Mouse (Mus musculus): ENCODE results near the gene Poc1b. TPM values are rescaled to one million over a fixed set of nuclear protein-coding genes. Genes with fewer than 3 reads are reported as not detected.

Gene Poc1b
- polyA plus RNA-seq (2016; fragmentation: Nextera tagmentation; extraction: Ambion mirVana), result 35.0 and 36.0 TPM in 2 replicates

DNA sequence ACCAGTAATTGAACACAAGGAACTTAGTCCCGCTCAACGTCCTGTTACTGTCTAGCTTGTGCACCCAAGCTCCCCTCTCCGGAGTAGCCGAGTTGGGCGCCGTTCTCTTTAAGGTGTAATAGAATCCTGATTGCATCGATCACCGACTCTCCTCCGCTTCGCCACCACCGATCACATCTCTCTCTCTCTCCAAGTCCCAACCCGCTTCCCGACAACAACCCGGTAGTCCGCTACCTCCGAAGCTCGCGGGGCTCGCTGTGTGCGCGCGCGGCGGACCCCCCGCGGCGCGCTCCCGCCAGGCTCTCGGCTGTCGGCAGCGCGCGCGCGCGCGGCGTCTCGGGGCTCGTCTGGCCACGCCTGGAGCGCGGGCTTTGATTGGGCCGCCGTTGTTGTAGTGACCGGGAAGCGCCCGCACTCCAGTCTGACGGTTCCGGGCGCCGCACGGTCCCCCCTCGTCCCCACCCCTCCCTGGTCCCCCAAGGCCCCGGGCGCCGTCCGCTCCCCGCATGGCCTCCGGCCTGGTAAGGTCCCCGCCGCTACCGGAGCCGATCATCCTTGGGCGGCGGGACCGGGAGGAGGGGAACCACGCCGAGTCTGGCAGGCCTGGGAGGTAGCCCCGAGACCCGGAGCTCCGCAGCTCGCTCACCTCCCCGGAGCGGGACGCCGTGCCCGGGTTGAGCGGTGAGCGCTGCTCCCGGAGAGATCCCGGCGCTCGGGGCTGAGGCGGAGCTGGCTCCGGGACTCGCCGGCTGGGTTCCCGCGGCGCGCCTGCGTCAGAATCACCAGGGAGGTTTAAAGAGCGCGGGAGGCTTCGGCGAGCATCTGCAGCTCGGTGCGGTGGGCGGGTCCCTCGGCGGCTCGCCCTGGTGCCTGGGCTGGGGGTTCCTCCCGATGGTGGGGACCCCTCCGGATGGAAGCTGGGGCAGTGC is at the start of gene Poc1b:
TSS of gene Poc1b (plus strand) at position 334 of the 929 bp plus-strand sequence.
- peaks cover 31% of the 10 kb centered on the region for H3K4me1 ChIP-seq
- WGBS, result under 1% methylated on average over 104 of the region's 106 CpGs
- peak within 1 kb of the TSS; percentile 93 for H3K4me3 ChIP-seq
- peaks cover 6% of the 10 kb centered on the region for H3K9me3 ChIP-seq
- peak within 1 kb of the TSS; percentile 96 for H3K27ac ChIP-seq
- H3K27me3 ChIP-seq (ENCODE audit: poor library complexity, severe bottlenecking), result no peaks in the 10 kb centered on the region
- peaks cover 39% of the 10 kb centered on the region for H3K36me3 ChIP-seq (replicated peaks)
- peak; percentile 91 for DNase-seq (ENCODE audit: extremely low spot score, low spot score)

DNA sequence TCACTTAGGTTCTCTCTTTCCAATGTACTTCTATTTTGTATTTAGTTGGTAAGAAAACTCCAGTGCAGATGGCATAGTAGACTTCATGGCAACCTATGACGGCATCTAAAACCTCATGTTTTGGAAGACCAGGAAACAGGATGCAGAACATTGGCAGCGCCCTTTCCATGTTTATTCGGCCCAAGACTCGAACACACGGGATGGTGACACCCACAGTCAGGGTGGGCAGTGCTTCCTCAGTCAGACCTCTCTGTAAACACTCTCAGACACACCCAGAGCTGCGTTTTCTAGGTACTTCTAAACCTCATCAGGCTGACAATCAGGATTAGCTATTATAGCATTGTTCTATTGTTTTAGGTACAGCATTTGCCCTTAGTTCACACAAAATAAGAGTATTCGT is 46.2 kb upstream of the Poc1b start:
- no peaks in the 10 kb centered on the region for H3K4me1 ChIP-seq
- no peak for DNase-seq (ENCODE audit: extremely low spot score, low spot score)
- H3K27ac ChIP-seq, result no peak overlapping the region
- 88% methylated on average over 7 of the region's 7 CpGs for WGBS
- no peak overlapping the region for H3K4me3 ChIP-seq
- no peaks in the 10 kb centered on the region for H3K36me3 ChIP-seq (replicated peaks)
- no peaks in the 10 kb centered on the region for H3K9me3 ChIP-seq
- H3K27me3 ChIP-seq (ENCODE audit: poor library complexity, severe bottlenecking), result no peaks in the 10 kb centered on the region

GRCm38 (mm10) chr10:99061418-99061817 is 45.4 kb upstream of the Poc1b start:
- H3K36me3 ChIP-seq (replicated peaks), result no peaks in the 10 kb centered on the region
- H3K4me3 ChIP-seq, result no peak overlapping the region
- no peaks in the 10 kb centered on the region for H3K4me1 ChIP-seq
- H3K9me3 ChIP-seq, result no peaks in the 10 kb centered on the region
- H3K27ac ChIP-seq, result no peak overlapping the region
- WGBS, result 92% methylated on average over 10 of the region's 10 CpGs
- no peaks in the 10 kb centered on the region for H3K27me3 ChIP-seq (ENCODE audit: poor library complexity, severe bottlenecking)
- DNase-seq (ENCODE audit: extremely low spot score, low spot score), result no peak

GRCm38 (mm10) chr10:99062546-99062945 is 44.3 kb upstream of the Poc1b start:
- H3K4me1 ChIP-seq, result no peaks in the 10 kb centered on the region
- H3K27ac ChIP-seq, result no peak overlapping the region
- WGBS, result 92% methylated on average over 5 of the region's 5 CpGs
- no peaks in the 10 kb centered on the region for H3K27me3 ChIP-seq (ENCODE audit: poor library complexity, severe bottlenecking)
- no peaks in the 10 kb centered on the region for H3K36me3 ChIP-seq (replicated peaks)
- no peaks in the 10 kb centered on the region for H3K9me3 ChIP-seq
- no peak for DNase-seq (ENCODE audit: extremely low spot score, low spot score)
- H3K4me3 ChIP-seq, result no peak overlapping the region

- no peak overlapping the region for H3K4me3 ChIP-seq
- H3K4me1 ChIP-seq, result no peaks in the 10 kb centered on the region
- H3K27ac ChIP-seq, result no peak overlapping the region
- DNase-seq (ENCODE audit: extremely low spot score, low spot score), result no peak
- no peaks in the 10 kb centered on the region for H3K9me3 ChIP-seq
- no peaks in the 10 kb centered on the region for H3K36me3 ChIP-seq (replicated peaks)
- WGBS, result 83% methylated on average over 18 of the region's 18 CpGs
- H3K27me3 ChIP-seq (ENCODE audit: poor library complexity, severe bottlenecking), result no peaks in the 10 kb centered on the region
Measured at GRCm38 (mm10) chr10:99076113-99076895, 30.5 kb upstream of the Poc1b start.

DNA sequence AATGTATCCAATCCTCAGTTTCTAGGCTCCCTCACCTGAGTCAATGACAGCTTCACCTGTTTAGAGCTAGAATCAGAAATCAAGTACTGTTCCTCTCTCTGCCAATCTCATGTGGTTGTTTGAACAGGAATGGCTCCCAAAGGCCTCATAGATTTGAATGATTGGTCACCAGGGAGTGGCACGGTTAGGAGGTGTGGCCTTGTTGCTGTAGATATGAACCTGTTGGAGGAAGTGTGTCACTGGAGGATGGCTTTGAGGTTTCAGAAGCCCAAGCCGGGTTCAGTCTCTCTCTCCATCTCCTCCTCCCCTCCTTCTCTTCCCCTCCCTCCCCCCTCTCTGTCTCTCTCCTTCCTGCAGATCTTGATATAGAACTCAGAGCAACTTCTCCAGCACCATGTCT is 28.2 kb upstream of the Poc1b start:
- WGBS, result 85% methylated on average over 2 of the region's 2 CpGs

GRCm38 (mm10) chr10:99081569-99081990 is 25.3 kb upstream of the Poc1b start:
- 90% methylated on average over 10 of the region's 10 CpGs for WGBS
- H3K4me1 ChIP-seq, result 0 out of 2 replicates have a peak, but pooled peaks cover 5% of the 10 kb centered on the region
- no peaks in the 10 kb centered on the region for H3K9me3 ChIP-seq
- no peaks in the 10 kb centered on the region for H3K27me3 ChIP-seq (ENCODE audit: poor library complexity, severe bottlenecking)
- no peak overlapping the region for H3K4me3 ChIP-seq
- H3K36me3 ChIP-seq (replicated peaks), result no peaks in the 10 kb centered on the region
- H3K27ac ChIP-seq, result no peak overlapping the region
- no peak for DNase-seq (ENCODE audit: extremely low spot score, low spot score)

More for the DNA sequence above, 28.2 kb upstream of the Poc1b start:
- Histone ChIP-seq H3K4me3 (no peak overlapping the region), H3K9me3 (no peaks in the 10 kb centered on the region), H3K4me1 (no peaks in the 10 kb centered on the region), H3K36me3 (replicated peaks) (no peaks in the 10 kb centered on the region), H3K27me3 (ENCODE audit: poor library complexity, severe bottlenecking) (no peaks in the 10 kb centered on the region), H3K27ac (no peak overlapping the region)
- no peak for DNase-seq (ENCODE audit: extremely low spot score, low spot score)

DNA sequence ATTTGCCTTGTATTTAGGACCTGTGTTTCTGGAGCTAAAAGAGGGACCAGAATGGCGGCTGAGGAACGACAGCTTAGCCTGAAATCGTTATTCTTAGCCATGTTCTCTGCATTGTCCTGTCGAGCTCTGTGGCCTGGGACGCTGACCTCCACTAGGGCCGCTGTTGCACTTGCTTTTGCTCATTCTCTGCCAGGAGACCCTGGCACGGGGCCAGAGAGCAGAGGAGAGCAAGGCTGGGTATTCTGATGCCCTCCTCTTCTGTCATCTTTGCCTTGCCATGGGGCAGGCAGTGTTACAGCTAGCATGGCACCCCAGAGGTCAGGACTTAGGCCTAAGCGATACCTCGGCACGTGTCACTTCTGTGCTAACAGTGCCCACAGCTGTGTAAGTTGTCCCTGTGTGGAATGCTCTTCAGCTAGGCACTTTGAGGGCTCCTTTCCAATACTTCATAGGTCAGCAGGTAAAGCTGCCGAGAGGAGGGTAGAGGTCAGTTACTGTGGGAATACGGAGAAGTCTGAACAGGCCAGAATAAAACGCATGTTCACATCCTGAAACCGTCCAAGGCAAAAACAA is 23.3 kb upstream of the Poc1b start:
- Histone ChIP-seq H3K36me3 (replicated peaks) (no peaks in the 10 kb centered on the region), H3K4me3 (no peak overlapping the region), H3K4me1 (0 out of 2 replicates have a peak, but pooled peaks cover 5% of the 10 kb centered on the region), H3K9me3 (no peaks in the 10 kb centered on the region), H3K27me3 (ENCODE audit: poor library complexity, severe bottlenecking) (no peaks in the 10 kb centered on the region), H3K27ac (no peak overlapping the region)
- DNase-seq (ENCODE audit: extremely low spot score, low spot score), result no peak
- WGBS, result 89% methylated on average over 14 of the region's 14 CpGs

- Histone ChIP-seq H3K9me3 (no peaks in the 10 kb centered on the region), H3K4me3 (no peak overlapping the region), H3K27ac (no peak overlapping the region), H3K36me3 (replicated peaks) (no peaks in the 10 kb centered on the region), H3K27me3 (ENCODE audit: poor library complexity, severe bottlenecking) (no peaks in the 10 kb centered on the region), H3K4me1 (0 out of 2 replicates have a peak, but pooled peaks cover 5% of the 10 kb centered on the region)
- 51% methylated on average over 23 of the region's 23 CpGs for WGBS
- peak; percentile 83 for DNase-seq (ENCODE audit: extremely low spot score, low spot score)
Measured at GRCm38 (mm10) chr10:99084397-99085239, 22.2 kb upstream of the Poc1b start.

- DNase-seq (ENCODE audit: extremely low spot score, low spot score), result no peak
- no peaks in the 10 kb centered on the region for H3K36me3 ChIP-seq (replicated peaks)
- 67% methylated on average over 6 of the region's 6 CpGs for WGBS
- 0 out of 2 replicates have a peak, but pooled peaks cover 5% of the 10 kb centered on the region for H3K4me1 ChIP-seq
- H3K4me3 ChIP-seq, result no peak overlapping the region
- no peak overlapping the region for H3K27ac ChIP-seq
- H3K27me3 ChIP-seq (ENCODE audit: poor library complexity, severe bottlenecking), result no peaks in the 10 kb centered on the region
- no peaks in the 10 kb centered on the region for H3K9me3 ChIP-seq
Measured at GRCm38 (mm10) chr10:99085240-99085587, 21.6 kb upstream of the Poc1b start.

GRCm38 (mm10) chr10:99086029-99086428 is 20.8 kb upstream of the Poc1b start:
- WGBS, result 79% methylated on average over 6 of the region's 6 CpGs
- Histone ChIP-seq H3K36me3 (replicated peaks) (no peaks in the 10 kb centered on the region), H3K9me3 (no peaks in the 10 kb centered on the region), H3K27ac (no peak overlapping the region), H3K4me1 (0 out of 2 replicates have a peak, but pooled peaks cover 5% of the 10 kb centered on the region), H3K4me3 (no peak overlapping the region), H3K27me3 (ENCODE audit: poor library complexity, severe bottlenecking) (no peaks in the 10 kb centered on the region)
- no peak for DNase-seq (ENCODE audit: extremely low spot score, low spot score)

DNA sequence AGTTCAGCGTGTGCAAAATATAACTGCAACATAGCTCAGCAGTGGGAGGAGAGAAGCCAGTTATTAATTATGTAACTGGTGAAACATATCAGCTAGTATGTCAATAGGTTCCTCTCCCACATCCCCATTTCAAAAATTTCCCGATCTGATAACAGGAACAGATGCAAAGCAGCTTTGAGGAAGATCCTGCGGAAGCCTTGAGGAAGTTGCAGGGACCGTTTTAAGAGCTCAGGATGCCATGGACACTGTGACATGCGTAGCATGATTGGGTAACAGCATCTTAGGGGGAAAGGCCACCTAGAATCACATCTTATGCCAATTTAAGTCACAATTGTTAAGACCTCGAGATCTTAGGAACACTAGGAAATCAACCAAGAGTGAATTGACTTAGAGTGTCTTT is 16.9 kb upstream of the Poc1b start:
- Histone ChIP-seq H3K27ac (no peak overlapping the region), H3K9me3 (no peaks in the 10 kb centered on the region; the same call in 1 of the 2 replicates), H3K36me3 (replicated peaks) (no peaks in the 10 kb centered on the region), H3K4me1 (0 out of 2 replicates have a peak, but pooled peaks cover 3% of the 10 kb centered on the region), H3K27me3 (ENCODE audit: poor library complexity, severe bottlenecking) (no peaks in the 10 kb centered on the region), H3K4me3 (no peak overlapping the region)
- no peak for DNase-seq (ENCODE audit: extremely low spot score, low spot score)
- WGBS, result 91% methylated on average over 6 of the region's 6 CpGs
